Comparison of ENCODE assay signal across 9 mouse cellular contexts in the genomic region with DNA sequence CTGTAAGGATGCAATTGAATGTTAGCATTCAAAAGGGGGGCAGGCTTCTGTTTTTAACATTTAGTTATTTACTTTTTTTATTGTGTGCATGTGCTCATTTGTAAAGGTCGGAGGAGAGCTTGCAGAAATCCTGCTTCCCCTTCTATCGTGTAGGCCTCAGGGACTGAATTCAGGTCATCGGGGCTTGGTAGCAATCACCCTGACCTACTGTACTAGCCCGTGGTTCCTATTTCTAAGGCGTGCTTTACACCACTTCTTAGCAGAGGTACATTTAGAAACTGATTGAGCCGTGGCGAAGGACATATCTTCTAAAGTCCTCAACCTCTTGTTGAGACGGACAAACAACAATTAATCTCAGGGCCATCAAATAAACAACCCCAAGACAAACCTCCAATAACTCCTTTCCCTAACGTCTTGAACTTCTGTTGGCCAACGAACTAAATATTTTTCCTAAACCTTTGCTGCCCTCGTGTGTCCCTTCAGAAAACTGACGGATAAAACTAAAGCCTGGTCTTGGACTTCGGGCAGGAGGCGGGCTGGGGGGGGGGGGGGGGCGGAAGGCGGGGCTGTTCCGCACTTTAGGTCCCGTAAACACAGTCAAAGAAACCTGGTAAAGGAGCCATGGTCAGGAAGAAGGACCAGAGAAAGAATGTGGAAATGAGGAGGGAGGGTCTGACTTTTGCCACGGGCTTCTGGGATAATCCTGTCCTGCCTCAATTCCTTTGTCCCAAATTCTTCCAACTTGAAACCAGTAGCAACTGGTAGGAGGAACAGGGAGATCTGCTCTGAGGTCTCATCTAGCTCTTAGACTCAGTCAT. TPM values are rescaled to one million over a fixed set of nuclear protein-coding genes. Genes with fewer than 3 reads are reported as not detected.
DNase-seq lines count a peak whose midpoint lies in the region; ATAC-seq and TF ChIP-seq lines count a peak whose summit lies in the region.
"Had no signal": no experiment of that assay in that cellular context is flagged by ENCODE, and none has a peak within 500 bp of the region (broad histone marks: within the 10 kb centered on the region; RNA-seq: fewer than 3 reads in every experiment).

No protein-coding gene starts in this region.

- TF ChIP-seq POLR2A in brain, embryonic 14.5 days (IDR thresholded peaks at IDR 0.05; ENCODE audit: borderline replicate concordance, extremely low read depth, insufficient read depth, insufficient read length, poor library complexity, severe bottlenecking) = no peak

- no peak for ATAC-seq in kidney, embryonic 14.5 days (ENCODE audit: low FRiP score, low TSS enrichment)

- peaks cover 28% of the 10 kb centered on the region for H3K27me3 ChIP-seq in kidney, embryonic 14.5 days (ENCODE audit: control insufficient read depth, insufficient read depth, low read length)

- TF ChIP-seq CTCF in brain, embryonic 14.5 days (IDR thresholded peaks at IDR 0.05; ENCODE audit: borderline replicate concordance, extremely low read depth, insufficient read depth, insufficient read length) = peak; percentile 56; the same call in 1 of the 2 replicates

- no peak for DNase-seq in kidney, adult 18-20 months
- DNase-seq in brain, embryonic 14.5 days (ENCODE audit: low read depth) = peak; percentile 81
- peak; percentile 40 for DNase-seq in heart, postnatal 4 days
- peak; percentile 52 for DNase-seq in lung, postnatal 10 days
- no peak for DNase-seq in urinary bladder, postnatal 10 days (ENCODE audit: low spot score)
- DNase-seq in cerebellum, adult 11 months = no peak
- DNase-seq in frontal cortex, postnatal 14 days (ENCODE audit: low spot score in 2 of 2) = no peak
- DNase-seq: liver, embryonic 13.5 days had no signal

- no peak overlapping the region for H3K27ac ChIP-seq in kidney, embryonic 14.5 days (ENCODE audit: low read depth, low read length)
- H3K27ac ChIP-seq: liver, embryonic 13.5 days had no signal

- peak overlapping the region; percentile 35; the same call in 1 of the 2 replicates for H3K4me2 ChIP-seq in kidney, embryonic 14.5 days (replicated peaks; ENCODE audit: low read depth, low read length)
- H3K4me2 ChIP-seq: liver, embryonic 13.5 days had no signal

- 10% methylated on average over 19 of the region's 19 CpGs for WGBS in kidney, embryonic 14.5 days

- no peaks in the 10 kb centered on the region for H3K36me3 ChIP-seq in kidney, embryonic 14.5 days (ENCODE audit: control insufficient read depth, insufficient read depth, low read length)
- H3K36me3 ChIP-seq: liver, embryonic 13.5 days had no signal

- no peaks in the 10 kb centered on the region for H3K9me3 ChIP-seq in kidney, embryonic 14.5 days (ENCODE audit: control insufficient read depth, low read length)
- H3K9me3 ChIP-seq: liver, embryonic 13.5 days had no signal

- H3K4me3 ChIP-seq in kidney, embryonic 14.5 days (ENCODE audit: low read length) = no peak overlapping the region
- H3K4me3 ChIP-seq: liver, embryonic 13.5 days had no signal

- H3K4me1 ChIP-seq in kidney, embryonic 14.5 days (ENCODE audit: control insufficient read depth, insufficient read depth, low read length) = no peaks in the 10 kb centered on the region
- H3K4me1 ChIP-seq: liver, embryonic 13.5 days had no signal

- no peak overlapping the region for H3K9ac ChIP-seq in kidney, embryonic 14.5 days (ENCODE audit: low read depth, low read length)
- H3K9ac ChIP-seq: liver, embryonic 13.5 days had no signal

RNA-seq across cellular contexts. Expression of a gene that starts 10.8 kb away (rescaled TPM):
- 3.6 and 4.8 TPM in 2 replicates for polyA plus RNA-seq in kidney, embryonic 14.5 days (2014; fragmentation: Nextera tagmentation; extraction: Ambion mirVana)
- polyA plus RNA-seq in brain, embryonic 14.5 days (2012; rRNA removed) = 5.2 and 19.9 TPM in 2 replicates
- under 1 TPM in 1 of 2 experiments, not detected in 1; 0.27 TPM for total RNA-seq in heart, postnatal 4 days (2021)
- polyA plus RNA-seq: liver, embryonic 13.5 days had no signal

Comparison
In these comparisons a context has a peak if more than half of its experiments do, and no peak if none do; other contexts are left out.
1. DNase-seq: peak in brain, embryonic 14.5 days (single experiment), heart, postnatal 4 days (single experiment) and lung, postnatal 10 days (single experiment); none in kidney, adult 18-20 months (single experiment), urinary bladder, postnatal 10 days (single experiment), cerebellum, adult 11 months (single experiment) and frontal cortex, postnatal 14 days (0 of 2).